Mouse (Mus musculus): ENCODE measurements at regions not wholly inside any gene's neighbourhood (a gene's known extent, or its start where the extent isn't known, plus 50 kb on each side); places are given as distances from the start of the nearest gene placed in this dataset.

DNA sequence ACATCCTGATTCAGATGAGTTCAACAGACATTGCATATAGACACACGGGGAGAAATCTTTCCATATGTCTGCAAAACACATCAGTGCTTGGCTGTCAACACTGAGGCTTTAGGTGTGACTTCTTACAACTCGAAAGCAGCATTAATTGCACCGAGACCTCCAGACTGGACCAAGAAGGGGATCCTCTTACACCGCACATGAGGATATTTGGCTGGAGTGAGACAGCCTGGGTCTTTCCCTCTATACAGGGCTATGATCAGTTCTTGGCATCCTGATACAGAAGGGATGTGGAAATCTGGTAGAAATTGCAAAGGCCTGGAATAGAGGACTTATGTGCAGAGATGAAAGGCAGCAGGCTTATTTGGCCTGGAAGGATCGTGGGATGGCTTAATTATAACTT is 203.9 kb upstream of the Tnc start:
- TF ChIP-seq CTCF (IDR thresholded peaks at IDR 0.05) (no peak), EP300 (IDR thresholded peaks at IDR 0.05) (no peak)
